Mouse (Mus musculus) megakaryocyte-erythroid progenitor cell, adult 5-6 weeks (primary cell): ENCODE measurements around the gene Man1b1. TPM values are rescaled to one million over a fixed set of nuclear protein-coding genes. Genes with fewer than 3 reads are reported as not detected.
A peak's percentile ranks its signal among the peaks of the same experiment; 100 is the strongest.

Experiments
- ATAC-seq: replicated peaks from 2 replicates; pipeline ENCODE4 v1.8.0; 2016; ENCODE audit warnings: mild to moderate bottlenecking, inconsistent platforms; ENCODE audit not compliant: severe bottlenecking, poor library complexity, low FRiP score, low TSS enrichment
- total RNA-seq, 2 experiments: library from RNA; stranded (forward) in 1 of 2; stranded (reverse) in 1 of 2; fragments of 200-1000, 215-1000 nt in 1 of 2; fragments of >200 nt in 1 of 2; fragmentation: Nextera tagmentation in 1 of 2; gene quantifications; 2 replicates each; pipeline ENCODE4 v1.2.3; 2014 to 2017

The Man1b1 gene
- total RNA-seq, 2 experiments from 2014 or later = 37.1 to 82.7 TPM

DNA sequence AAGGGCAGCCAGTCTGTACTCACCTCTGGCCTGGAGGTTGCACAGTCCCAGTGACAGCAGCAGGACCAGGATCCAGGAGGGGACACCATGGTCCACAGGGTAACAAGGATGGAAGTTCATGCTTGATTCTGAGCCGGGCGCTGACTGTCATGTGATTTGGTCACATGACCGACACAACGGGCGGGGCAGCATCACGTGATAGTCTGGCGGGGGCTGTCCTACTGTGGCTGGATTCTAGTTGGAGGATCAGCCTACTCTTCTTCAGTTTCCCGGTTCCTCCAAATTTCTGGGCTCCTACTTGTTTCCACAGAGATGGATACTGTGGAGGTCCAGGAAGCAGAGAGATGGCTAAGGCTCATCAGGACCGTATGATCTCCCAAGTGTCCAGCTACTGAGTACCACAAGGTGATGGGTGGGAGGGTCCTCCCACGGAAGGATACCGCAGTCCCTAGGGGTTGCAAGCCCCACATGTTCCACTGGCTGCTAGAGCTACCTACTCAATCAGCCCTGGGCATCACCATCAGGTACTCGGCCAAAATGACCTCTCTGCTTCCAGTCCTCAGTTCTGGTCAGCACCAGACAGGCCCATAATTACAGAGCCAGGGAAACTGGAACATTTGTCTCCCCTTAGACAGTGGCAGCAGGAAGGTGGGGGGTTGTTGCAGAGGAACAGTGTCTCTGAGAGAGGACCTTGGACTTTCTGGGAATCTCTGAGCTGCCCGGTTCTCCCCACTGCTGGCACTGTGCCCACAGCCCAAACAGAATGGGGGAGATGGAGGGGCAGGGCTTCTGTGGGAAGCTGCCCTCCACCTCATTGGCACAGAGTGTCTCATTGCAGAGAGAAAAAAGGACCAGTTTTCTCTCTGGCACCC is 24.3 kb downstream of the Man1b1 start, which contains the start of gene Dpp7:
Dpp7 (minus strand) TSS at position 152 of the 872 bp plus-strand sequence.
- ATAC-seq = peak; percentile 64

DNA sequence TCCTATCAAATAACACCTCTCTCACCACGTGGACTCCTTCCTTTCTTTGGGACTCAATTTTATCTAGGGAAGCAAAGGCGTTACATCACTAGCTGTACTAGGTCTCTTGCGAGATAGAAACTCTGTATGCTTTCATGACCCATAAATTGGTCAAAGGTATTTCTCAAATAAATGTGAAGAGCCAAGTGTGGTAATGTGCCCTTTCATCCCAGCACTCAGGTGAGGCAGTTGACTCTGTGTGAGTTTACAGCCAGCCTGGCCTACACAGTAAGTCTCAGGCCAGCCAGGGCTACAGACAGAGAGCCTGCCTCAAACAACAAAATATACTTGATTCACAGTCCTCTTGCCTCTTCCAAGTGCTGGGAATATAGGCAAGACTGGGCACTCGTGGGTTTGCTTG is 27.7 kb downstream of the Man1b1 start:
- ATAC-seq = no peak

DNA sequence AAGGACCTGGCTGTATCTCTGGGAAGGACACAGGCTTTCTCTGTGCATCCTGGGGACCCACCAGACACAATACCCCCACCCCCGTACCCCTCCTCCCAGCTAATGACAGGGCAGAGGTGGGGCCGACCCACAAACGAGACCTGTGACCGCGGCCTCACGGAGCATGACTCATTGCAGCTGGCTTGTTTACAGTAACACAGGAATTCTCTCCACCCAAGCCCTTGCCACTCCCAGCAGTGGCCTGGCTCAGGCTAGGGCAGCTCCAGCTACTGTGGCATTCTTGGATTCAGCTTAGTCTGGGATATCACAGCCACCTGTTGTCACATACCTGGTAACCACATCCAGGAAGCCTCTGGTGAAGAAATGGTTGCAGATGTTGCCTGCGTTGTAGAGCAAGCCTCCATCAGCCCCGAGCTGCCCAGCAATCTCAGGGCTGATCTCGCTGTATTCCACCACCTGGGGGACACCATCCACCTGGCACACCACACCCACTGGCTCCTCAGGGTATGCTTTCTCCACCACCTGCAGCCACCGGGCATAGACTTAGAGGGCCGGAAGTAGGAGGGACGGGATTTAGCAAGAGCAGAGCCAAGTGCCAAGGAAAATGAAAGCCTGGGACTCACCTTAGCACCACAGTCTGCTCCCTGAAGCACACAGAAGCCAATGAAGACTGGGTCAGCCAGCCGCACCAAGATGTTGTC is 31.5 kb downstream of the Man1b1 start:
- no peak for ATAC-seq

DNA sequence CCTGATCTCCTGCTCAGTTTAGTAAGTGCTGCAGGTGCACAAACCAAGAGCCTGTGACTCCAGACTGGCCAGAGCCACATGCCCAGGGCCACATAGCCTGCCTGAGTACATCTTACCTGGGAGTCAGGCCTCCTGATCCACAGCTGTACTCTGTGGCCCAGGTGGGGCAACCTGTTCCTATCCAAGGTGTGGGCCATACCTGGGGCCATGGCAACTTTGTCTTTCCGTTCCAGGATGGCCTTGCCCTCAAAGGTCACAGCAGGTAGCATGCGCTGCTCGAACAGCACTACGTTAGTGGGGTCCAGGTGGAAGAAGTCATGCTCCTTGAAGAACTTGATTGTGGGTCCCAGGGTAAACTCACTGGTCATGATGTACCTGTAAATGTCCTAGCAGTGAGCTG is 32.2 kb downstream of the Man1b1 start:
- ATAC-seq = no peak

DNA sequence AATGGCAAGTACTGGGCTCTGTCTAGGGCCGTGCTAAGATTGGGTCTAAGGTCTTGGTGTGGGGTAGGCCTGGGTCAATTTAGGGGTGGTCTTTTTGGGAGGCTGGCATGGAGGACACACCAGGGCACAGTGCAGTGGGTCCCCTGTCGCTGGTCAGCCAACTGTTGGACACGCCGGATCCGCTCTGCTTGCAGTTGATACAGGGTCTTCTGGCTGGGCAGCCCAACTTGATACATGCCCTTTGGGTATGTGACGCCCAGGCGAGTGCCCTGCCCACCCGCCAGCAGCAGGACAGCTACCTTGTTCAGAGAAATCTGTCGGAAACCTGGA is 32.6 kb downstream of the Man1b1 start:
- no peak for ATAC-seq

DNA sequence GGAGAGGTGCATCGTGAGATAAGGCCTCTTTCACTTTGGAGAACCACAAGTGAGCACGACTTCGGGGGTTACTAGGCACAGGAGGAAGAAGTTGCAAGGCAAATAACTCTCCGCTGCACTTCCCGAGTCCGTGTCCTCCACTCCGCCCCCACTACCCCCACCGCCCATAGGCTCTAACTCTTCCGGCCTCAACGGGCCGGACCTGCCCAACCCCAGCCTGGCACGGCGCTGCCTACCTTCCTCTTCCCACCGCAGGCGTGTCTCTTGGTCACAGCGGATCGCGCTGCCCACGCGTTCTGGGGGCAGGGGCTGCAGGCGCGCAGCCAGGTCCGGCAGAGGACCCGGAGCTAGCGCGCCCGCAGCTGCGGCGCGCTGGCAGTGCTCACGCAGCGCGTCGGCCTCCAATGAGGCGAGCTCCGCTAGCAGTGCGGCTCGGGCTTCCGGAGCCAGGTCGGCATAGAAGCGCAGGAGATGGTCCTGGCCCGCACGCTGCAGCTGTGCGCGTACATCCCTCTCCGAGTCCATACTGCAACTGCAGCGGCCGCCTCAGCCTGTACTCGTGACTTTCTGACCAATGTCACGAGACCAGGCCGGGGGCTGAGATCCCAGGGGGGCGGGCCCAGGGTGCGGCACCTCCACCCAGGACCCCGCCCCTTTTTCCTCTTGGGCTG is 33.1 kb downstream of the Man1b1 start, which contains the start of gene Uap1l1:
Uap1l1 (minus strand) TSS at position 592 of the 671 bp plus-strand sequence.
- peak; percentile 70 for ATAC-seq

DNA sequence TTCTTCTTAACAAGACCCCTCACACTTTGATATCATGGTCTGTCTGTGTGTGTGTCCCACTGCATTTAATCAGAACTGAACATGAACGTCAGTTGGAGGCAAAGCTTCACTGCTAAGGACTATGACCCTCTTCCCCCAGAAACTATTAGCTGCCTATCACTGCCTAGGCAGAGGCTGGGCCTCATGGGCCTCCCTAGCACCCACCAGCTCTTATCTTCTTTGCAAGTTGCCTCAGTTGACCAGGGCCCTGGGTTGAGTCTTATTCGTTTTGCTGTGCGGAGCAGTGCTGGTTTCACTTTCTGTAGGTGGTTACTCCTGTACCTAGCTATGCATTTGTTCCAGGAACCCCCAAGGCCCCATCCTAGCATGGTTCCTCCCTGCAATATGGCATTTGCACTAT is 37.9 kb downstream of the Man1b1 start:
- no peak for ATAC-seq

DNA sequence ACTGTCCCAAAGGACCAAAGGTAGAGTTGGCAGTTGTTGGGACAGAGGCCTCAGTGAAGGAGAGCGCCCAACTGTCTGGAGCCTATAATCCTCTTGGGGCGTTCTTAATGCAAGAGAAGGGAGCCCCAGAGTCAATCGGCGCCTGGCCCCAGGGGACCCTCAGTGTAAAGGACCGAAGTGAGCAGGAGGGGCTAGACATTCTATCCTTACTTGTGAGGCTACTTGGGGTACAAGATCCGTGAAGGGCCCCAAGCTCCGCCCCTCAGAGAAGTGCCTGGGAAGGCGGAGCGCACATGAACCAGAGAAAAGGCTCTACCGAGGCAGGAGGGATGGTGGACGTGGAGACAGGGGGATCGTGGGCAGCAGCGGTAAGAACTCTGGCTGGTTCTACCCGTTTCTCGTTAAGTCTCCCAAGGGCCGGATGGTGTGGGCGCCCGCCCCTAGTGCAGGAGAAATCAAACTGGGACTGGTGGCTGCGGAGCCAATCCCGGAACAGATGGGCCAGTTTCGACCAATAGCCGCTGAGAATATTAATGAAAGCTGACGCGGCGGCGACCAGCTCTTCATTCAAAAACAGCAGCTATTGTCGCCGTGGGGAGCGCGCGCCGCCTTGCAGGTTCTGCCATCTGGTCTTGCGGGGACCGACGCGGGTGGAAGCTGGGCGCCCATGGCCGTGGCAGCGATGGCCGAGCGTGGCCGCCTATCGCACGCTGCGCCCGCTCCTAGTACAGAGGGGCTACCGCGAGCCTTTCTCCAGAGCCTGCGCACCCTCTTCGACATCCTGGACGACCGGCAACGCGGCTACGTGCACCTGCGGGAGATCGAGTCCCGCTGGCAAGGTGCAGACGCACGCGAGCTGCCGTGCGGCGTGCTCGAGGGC is 39.9 kb downstream of the Man1b1 start, which contains the start of gene Sapcd2:
Sapcd2 (plus strand) TSS at position 558 of the 880 bp plus-strand sequence.
- peak; percentile 82 for ATAC-seq

DNA sequence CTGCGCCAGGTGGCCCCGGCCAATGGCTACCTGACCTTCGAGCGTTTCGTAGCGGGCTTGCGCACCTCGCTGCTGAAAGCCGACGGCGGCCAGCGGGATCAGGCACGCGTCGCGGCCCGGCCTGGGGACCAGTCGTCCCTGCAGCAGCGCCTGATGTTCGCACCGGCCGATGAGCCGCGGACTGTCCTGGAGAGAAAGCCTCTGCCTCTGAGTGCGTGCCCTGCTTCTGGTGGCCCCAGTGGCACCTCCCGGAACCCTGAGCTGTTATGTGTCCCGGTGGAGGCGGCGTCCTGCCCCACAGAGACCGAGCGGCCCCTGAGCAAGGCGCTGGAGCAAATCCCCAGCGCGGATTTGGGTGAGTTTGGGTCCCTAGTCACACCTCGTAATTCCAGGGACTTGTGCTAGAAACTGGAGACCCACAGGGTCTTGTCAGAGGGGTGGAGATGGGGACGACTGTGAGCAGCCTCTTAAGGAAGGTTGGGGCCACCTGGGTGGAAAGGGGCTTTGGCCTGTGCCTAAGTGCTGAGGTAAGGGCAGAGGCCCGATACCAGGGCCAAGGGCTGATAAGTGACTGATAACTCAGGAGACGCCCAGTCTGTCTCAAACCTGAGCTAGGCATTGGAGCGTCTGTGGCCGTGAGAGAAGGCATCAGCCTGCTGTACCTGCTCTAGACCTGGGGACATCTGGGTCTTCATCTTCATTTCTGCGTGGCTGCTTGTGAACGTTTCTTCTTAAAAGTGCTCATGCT is 40.7 kb downstream of the Man1b1 start:
- peak; percentile 29 for ATAC-seq

DNA sequence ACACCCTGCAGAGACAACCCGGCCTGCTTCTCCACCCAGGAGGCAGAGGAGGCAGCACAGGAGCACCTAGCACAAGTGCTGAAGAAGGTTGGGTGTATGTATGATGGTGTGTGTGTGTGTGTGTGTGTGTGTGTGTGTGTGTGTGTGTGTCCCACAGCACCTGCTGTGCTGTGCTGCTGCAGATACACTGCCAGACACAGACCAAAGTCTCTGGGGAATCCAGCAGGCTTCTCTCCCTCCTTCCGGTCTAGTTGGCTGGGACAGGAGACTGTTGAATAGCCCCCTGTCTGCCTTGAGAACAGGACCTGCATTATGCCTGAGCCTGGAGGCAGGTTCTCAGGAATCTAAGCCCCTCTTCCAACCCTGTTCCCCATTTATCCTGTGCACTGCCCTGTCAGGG is 41.3 kb downstream of the Man1b1 start:
- ATAC-seq = peak; percentile 8; the same call in 1 of the 2 replicates

DNA sequence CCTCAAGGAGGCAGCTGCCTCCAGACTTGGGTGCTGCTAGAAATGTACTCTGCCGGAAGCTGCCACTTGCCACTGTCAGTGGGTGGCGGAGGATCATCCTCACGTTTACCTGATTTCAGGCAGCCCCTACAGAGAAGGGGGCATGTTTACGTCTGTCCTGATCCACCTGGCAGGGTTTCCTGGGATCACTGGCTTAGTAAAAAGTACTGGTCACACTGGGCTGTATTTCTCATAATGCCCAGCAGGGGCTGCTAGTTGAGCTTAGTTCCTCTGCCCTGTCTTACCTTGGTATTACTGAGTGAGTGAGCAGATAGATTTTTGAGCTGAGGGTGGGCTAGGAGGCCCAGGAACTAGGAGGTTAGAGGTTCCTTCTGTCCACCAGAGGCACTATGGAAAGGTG is 44.5 kb downstream of the Man1b1 start:
- no peak for ATAC-seq

DNA sequence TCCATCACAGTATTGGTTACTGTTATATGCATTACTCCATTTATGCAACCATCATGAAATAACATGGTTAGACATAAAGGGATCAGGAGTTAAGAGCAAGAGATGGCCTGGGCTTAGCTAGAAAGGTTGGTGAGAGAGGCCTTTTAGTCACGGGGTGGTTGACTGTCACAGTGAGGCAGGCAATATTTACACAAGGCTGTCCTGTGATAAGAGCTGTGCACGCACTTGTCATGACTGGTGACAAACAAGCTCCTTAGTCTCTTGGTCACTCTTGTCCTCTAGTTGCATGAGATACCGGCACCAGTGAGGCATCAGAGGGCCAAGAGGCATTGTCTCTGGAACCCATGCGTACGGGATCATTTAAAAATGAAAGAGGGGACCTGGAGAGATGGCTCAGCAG is 52.4 kb downstream of the Man1b1 start:
- no peak for ATAC-seq

DNA sequence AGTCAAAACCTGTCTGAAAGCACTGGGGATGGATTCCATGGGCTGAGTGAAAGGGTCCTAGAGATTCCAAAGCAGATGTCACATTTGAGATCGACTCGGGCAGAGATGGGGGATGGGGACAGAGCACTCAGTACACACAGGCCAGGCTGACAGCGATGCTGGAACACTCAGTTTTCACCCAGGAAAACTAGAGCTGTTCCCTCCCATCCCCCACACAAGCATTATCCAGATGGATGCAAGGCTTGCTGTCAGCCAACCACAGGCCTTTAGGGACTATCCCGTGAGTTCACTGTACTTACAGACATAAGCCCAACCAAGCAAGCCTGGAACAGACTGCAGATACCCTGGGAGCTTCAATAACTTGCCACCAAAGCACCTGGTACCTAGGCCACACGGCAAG is 59.1 kb downstream of the Man1b1 start:
- no peak for ATAC-seq

DNA sequence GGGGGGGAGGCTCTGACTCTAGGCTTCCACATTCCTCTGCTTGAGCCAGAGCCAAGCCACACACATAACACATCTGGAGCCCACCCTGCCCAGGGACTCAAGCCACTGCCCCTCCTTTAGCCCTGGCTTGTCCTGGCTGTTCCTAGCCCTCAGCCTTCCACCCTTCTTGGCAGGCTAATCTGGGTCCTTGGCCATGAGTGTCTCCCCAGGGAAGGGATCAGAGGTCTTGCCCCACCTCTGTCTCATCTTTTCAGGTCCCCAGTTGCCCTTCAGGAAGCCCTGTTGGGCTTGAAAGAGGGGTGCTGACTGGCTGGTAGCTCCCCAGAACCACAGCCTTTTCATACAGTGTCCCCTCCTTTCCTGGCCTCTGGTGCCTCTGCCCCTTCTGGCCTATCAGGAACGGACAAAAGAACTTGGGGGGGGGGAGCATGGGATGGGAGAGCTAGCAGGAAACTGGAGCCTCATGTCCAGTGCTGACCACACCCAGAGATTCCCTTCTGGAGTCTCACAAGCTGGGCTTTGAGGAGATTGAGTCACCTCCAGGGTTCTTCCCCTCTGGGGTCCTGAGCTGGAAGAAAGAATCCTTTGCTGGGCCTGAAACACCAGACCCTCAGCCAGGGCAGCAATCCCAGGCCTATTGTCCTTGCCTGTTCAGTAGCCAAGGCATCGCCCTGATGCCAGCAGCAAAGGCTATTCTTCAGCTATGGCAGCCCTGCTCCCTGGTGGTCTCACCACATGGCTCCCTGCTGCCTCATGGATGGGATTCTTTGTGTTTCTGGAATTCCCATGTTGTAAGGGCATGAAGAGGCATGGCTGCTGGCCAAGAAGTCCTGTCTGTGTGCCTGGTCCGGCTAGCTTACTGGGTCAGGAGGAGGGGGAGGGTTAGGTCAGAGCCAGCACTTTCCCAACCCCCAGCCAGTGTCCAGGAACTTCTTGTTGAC is 62.4 kb downstream of the Man1b1 start:
- no peak for ATAC-seq

DNA sequence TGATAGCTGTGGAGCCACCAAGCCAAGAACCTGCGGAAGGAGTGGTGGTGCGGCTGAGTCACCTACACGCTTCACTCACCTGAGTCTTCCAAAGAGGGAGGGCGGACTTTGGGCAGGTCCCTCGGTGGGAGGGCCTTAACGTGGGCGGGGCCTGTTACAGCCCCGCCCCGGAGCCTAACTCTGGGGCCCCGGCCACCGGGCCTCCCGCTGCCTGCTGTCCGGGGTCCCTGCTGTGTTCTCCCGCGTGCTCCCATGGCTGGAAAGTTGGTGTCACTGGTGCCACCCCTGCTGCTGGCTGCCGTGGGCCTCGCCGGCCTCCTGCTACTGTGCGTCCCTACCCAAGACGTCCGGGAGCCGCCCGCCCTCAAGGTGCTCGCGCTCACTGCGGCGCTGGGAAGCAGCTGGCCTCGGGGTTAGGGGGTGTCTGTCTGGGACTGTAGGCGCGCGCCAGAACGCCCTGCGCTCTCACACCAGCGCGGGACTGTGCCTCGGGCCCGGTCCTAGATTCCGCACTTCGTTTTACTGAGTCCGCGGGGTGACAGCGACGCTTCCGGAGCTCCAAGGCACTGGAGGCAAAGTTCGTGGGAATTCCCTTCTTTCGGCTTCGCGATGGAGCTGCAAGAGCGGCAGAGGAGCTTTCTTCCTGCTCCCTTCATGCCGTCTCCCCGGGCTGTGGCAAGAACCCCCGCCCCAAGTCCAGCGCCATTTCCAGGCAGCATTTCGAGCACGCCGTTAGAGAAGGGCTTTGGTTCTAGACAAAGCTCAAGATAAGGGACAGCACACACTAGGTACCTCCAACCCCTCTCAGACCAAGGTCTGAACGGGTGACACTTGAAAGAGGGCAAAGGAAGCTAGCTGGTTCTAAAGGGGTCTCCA is 63.8 kb downstream of the Man1b1 start, which contains the start of gene Entpd2:
Entpd2 (plus strand) TSS at position 154 of the 876 bp plus-strand sequence.
- ATAC-seq = peak; percentile 34; the same call in 1 of the 2 replicates

DNA sequence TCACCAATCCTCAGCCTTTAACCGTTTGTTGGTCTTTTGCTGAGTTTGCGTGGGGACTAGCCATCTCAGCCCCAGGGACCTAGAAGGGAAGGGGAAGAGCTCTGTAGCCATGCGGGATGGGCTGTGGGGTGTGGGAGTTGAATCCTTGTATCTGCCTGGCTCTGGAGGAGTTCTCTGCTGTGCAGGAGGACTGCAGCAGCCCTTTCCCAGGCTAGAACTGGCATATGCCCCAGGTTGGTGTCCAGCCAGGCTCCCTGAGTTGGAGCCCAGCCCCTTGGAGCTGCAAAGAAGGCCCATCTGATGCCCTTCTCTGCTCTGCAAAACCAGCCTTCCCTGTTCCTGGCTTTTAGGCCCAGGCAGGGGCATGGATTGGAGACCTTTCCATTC is 64.5 kb downstream of the Man1b1 start:
- no peak for ATAC-seq
